Mouse (Mus musculus): Measurements from ENCODE around the gene Obox6.

Gene Obox6

DNA sequence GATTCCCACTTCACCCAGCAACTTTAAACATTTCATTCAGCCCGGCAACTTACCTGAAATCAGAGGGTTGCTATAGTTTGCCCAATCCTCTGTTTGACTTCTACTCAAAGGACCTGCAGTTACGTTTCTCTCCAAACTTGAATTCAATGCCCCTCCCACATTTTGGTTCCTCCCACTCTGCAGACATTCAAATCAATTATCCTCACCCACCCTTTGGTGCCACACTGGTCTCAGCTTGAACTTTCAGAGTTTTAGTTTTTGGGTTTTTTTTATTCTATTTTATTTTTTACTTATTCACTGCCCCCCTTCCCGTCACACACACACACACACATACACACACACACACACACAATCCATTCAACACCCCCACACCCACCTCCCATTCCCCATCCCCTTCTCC is at the start of gene Obox6:
Gene Obox6 (minus strand): TSS at position 101 of the 400 bp plus-strand sequence.
- DNase-seq (ENCODE audit: low spot score) = no peak

DNA sequence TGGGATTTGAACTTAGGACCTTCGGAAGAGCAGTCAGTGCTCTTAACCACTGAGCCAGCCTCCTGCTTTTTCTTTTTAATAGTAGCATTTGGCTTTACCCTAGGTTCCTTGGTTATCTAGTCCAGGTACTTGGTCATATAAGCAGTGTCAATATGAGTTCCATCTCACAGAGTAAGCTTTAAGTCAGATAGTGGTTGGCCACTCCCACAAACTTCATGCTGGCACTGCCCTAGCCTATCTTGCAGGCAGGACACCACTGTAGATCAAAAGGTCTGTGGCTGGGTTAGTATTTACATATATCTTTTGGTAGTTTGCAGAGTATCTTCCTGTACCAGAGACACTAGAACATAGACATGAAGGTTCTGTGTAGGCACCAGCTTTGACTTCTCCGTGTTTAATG is 44.6 kb upstream of the Obox6 start:
- no peak for DNase-seq (ENCODE audit: low spot score)

DNA sequence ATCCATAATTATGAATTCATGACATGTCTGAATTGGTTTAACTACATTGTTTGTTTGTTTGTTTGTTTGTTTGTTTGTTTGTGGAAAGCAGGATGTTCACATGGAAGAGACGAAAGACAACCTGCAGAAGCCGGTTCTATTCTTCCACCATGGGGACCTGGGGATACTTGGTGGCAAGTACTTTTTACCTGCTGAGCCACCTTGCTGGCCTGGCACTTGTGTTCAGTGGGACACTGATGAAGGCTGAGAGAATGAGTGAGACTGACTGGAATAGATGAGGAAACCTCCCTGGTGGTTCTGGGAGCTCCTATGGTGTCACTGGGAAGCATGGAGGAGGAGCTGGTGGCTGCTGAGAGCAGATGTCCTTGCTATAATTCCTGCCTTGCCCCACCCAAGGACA is 42.8 kb upstream of the Obox6 start, which contains the start of gene Crxos:
Gene Crxos (plus strand): TSS at position 301 of the 400 bp plus-strand sequence.
- no peak for DNase-seq (ENCODE audit: low spot score)

DNA sequence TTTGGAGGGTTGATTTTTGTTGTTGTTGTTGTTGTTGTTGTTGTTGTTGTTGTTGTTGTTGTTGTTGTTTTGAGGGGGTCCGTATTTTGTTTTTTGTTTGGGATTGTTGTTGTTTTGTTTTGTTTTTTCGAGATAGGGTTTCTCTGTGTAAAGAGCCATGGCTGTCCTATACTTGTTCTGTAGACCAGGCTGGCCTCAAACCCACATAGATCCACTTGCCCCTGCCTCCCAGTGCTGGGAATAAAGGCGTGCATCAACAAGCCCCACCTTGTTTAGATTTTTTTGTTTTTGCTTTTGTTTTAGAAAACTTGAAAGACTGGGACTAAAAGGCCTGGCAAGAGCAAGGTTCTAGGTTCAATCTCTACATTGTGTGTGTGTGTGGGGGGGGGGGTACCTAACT is 42.4 kb upstream of the Obox6 start:
- no peak for DNase-seq (ENCODE audit: low spot score)

DNA sequence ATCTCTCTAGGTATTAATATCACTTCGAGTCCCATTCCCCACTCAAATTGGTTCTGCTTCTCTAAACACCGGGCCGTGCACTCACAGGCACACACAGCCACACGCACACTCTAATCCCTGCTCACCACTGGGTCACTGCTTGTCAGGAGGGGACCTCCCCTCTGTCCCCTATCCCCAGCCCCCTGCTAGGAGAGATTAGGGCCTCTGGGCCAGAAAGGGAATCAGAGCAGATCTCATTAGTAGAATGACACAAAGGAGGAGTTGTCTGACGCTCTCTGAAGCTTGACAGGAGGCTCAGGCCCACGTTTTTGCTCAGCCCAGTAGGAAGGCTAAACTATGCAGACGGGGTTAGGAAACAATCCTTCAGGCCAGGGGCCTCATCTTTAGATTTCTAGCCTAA is 41.9 kb upstream of the Obox6 start:
- no peak for DNase-seq (ENCODE audit: low spot score)

DNA sequence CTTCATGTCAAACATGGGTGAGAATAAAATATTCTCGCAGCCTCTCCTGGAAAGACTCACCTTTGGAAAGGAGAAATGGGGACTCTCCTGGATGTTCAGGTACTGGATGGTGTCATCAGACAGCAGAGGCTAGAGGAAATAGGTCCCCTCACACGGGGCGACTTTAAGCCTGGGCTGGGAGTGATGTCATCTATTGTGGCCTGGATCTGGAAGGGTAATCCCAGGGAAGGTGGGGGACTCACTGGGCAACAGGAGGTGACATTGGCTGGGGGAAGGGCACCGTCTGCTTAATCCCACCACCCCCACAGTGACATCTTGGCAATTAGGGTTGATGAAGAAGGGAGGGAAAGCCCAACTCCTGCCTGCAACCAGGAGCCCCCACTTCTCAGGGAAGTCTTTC is 40.3 kb upstream of the Obox6 start, which contains the start of gene Crx:
Gene Crx (minus strand): TSS at position 213 of the 400 bp plus-strand sequence.
- no peak for DNase-seq (ENCODE audit: low spot score)

DNA sequence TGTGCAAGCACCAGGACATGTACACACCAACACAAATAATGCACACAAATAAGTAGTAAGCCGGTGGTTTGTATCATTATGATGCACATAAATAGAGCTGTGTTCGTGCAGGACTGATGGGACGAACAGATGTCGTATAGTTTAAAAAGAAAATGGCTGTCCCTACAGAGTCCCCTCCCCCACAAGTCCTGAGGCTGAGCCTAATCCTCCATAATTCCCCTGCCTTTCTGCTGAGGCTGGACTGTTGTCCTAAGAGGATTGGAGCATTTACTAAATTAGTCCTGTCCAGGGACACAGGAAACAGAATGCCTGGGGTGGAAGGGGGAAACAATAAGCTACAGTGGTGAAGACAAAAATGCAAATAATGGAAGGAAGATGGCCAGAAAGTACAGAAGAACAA is 24.6 kb upstream of the Obox6 start:
- DNase-seq (ENCODE audit: low spot score) = no peak

DNA sequence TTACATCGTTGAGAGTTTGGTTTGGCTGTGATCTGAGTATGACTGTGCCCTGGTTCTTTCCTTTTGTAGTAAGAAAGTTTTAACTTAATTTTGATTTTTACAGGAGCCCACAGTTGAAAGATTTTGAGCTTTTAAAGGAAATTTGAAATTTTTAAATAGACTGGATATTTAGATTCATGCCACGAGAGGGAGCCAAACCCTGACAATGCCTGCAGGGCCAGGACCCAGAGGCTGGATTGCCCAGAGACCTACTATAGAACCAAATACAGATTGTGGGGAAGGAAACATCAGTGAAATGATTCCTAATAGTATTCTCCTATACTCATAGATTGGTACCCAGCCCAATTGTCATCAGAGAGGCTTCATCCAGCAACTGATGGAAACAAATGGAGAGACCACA is 20.2 kb upstream of the Obox6 start:
- no peak for DNase-seq (ENCODE audit: low spot score)

All from testis, postnatal 14 days (tissue).